Mouse (Mus musculus): ENCODE measurements around the gene Padi1.

Gene Padi1

GRCm38 (mm10) chr4:140862036-140862650 is 16.6 kb upstream of the Padi1 start:
- in situ Hi-C loops (cut with MboI, MseI) = no loop called here

- in situ Hi-C loops (cut with MboI, MseI) = no loop called here
Observed at GRCm38 (mm10) chr4:140860767-140861147, 15.2 kb upstream of the Padi1 start.

- in situ Hi-C loops (cut with MboI, MseI) = no loop called here
Observed at GRCm38 (mm10) chr4:140860125-140860766, 14.7 kb upstream of the Padi1 start.

- in situ Hi-C loops (cut with MboI, MseI) = no loop called here
Observed at GRCm38 (mm10) chr4:140859291-140859690, 13.7 kb upstream of the Padi1 start.

GRCm38 (mm10) chr4:140857813-140858212 is 12.2 kb upstream of the Padi1 start:
- in situ Hi-C loops (cut with MboI, MseI) = no loop called here

- in situ Hi-C loops (cut with MboI, MseI) = no loop called here
Observed at GRCm38 (mm10) chr4:140857041-140857440, 11.5 kb upstream of the Padi1 start.

- in situ Hi-C loops (cut with MboI, MseI) = no loop called here
Observed at GRCm38 (mm10) chr4:140855151-140855550, 9.6 kb upstream of the Padi1 start.

GRCm38 (mm10) chr4:140854455-140854864 is 8.9 kb upstream of the Padi1 start:
- in situ Hi-C loops (cut with MboI, MseI) = no loop called here

- in situ Hi-C loops (cut with MboI, MseI) = no loop called here
Observed at GRCm38 (mm10) chr4:140853626-140854025, 8.0 kb upstream of the Padi1 start.

GRCm38 (mm10) chr4:140849310-140849709 is 3.7 kb upstream of the Padi1 start:
- in situ Hi-C loops (cut with MboI, MseI) = loop anchor here (10.0 kb wide), 1 partner anchor 1385 kb away; the partner anchor contains the start of gene Kazn

GRCm38 (mm10) chr4:140844991-140845390 is 587 bp downstream of the Padi1 start:
- in situ Hi-C loops (cut with MboI, MseI) = loop anchor here (10.0 kb wide), 1 partner anchor 1390 kb away; the partner anchor contains the start of gene Kazn

- in situ Hi-C loops (cut with MboI, MseI) = loop anchor here (10.0 kb wide), 1 partner anchor 1391 kb away; the partner anchor contains the start of gene Kazn
Observed at GRCm38 (mm10) chr4:140843670-140844280, 1.8 kb downstream of the Padi1 start.

- in situ Hi-C loops (cut with MboI, MseI) = loop anchor here (10.0 kb wide), 1 partner anchor 1392 kb away; the partner anchor contains the start of gene Kazn
Observed at GRCm38 (mm10) chr4:140842909-140843308, 2.7 kb downstream of the Padi1 start.

- in situ Hi-C loops (cut with MboI, MseI) = no loop called here
Observed at GRCm38 (mm10) chr4:140837879-140838278, 7.7 kb downstream of the Padi1 start.

GRCm38 (mm10) chr4:140836208-140836866 is 9.2 kb downstream of the Padi1 start:
- in situ Hi-C loops (cut with MboI, MseI) = no loop called here

- in situ Hi-C loops (cut with MboI, MseI) = no loop called here
Observed at GRCm38 (mm10) chr4:140835682-140836081, 9.9 kb downstream of the Padi1 start.

- in situ Hi-C loops (cut with MboI, MseI) = loop anchor here (5.0 kb wide), 1 partner anchor 63 kb away; no protein-coding TSS in a partner anchor
Observed at GRCm38 (mm10) chr4:140834327-140834934, 11.1 kb downstream of the Padi1 start.

GRCm38 (mm10) chr4:140832821-140833220 is 12.8 kb downstream of the Padi1 start:
- in situ Hi-C loops (cut with MboI, MseI) = loop anchor here (5.0 kb wide), 1 partner anchor 64 kb away; no protein-coding TSS in a partner anchor

- in situ Hi-C loops (cut with MboI, MseI) = loop anchor here (5.0 kb wide), 1 partner anchor 65 kb away; no protein-coding TSS in a partner anchor
Observed at GRCm38 (mm10) chr4:140831808-140832207, 13.8 kb downstream of the Padi1 start.

- in situ Hi-C loops (cut with MboI, MseI) = no loop called here
Observed at GRCm38 (mm10) chr4:140827237-140827636, 18.3 kb downstream of the Padi1 start.

- in situ Hi-C loops (cut with MboI, MseI) = no loop called here
Observed at GRCm38 (mm10) chr4:140825942-140826341, 19.6 kb downstream of the Padi1 start.
